Mouse (Mus musculus): ENCODE data around the gene Clec2e.
"Not testable (repeated sequence)": the region's sequence is repeated elsewhere in the genome, so short reads cannot be mapped to it uniquely, and the experiment has no call there.

- not testable (repeated sequence) for TF ChIP-seq CTCF (conservative IDR thresholded peaks at IDR 0.05 in 1 of 2, IDR thresholded peaks at IDR 0.05 in 1 of 2; ENCODE audit: low read depth in 2 of 2, low read length in 2 of 2); EP300 (IDR thresholded peaks at IDR 0.05; ENCODE audit: low read length); SMC3 (IDR thresholded peaks at IDR 0.05; ENCODE audit: low read depth, low read length); CHD2 (IDR thresholded peaks at IDR 0.05; ENCODE audit: low read length); POLR2A (IDR thresholded peaks at IDR 0.05; ENCODE audit: low read depth, low read length); HCFC1 (IDR thresholded peaks at IDR 0.05; ENCODE audit: low read depth, low read length); MAX (IDR thresholded peaks at IDR 0.05; ENCODE audit: low read length); BHLHE40 (IDR thresholded peaks at IDR 0.05; ENCODE audit: low read depth, low read length); USF2 (conservative IDR thresholded peaks at IDR 0.05; ENCODE audit: low read depth, low read length); ELF1 (IDR thresholded peaks at IDR 0.05; ENCODE audit: low read depth, low read length)
- peak; percentile 93 for TF ChIP-seq MEF2A (IDR thresholded peaks at IDR 0.05; ENCODE audit: borderline replicate concordance, low read depth, low read length)
These were observed 13.5 kb upstream of the Clec2e start for GRCm38 (mm10) chr6:129114237-129114636.
